Mouse (Mus musculus) embryonic facial prominence, embryonic 14.5 days (tissue): ENCODE measurements at regions not wholly inside any gene's neighbourhood (a gene's known extent, or its start where the extent isn't known, plus 50 kb on each side); places are given as distances from the start of the nearest gene placed in this dataset.

Experiments
- ATAC-seq: fragments of 200-750 bp; cut with Nextera tagmentation; 2 replicates; pipeline ENCODE4 v1.8.0; 2017; ENCODE audit warnings: low read depth, moderate number of reproducible peaks, moderate TSS enrichment
- DNase-seq: peaks from one replicate; pipeline ENCODE4 v3.0.0-alpha.2; 2015; ENCODE audit warnings: low spot score
- H3K27ac ChIP-seq: fragments of 300-500 bp; sonication (generic); replicated peaks from 2 replicates; pipeline ENCODE4 v1.5.1; 2014; ENCODE audit warnings: low read depth, mild to moderate bottlenecking, low read length, moderate library complexity
- H3K27me3 ChIP-seq: fragments of 300-500 bp; sonication (generic); replicated peaks from 2 replicates; pipeline ENCODE4 v1.6.1; 2014; ENCODE audit warnings: low read length; ENCODE audit not compliant: control insufficient read depth, insufficient read depth
- H3K36me3 ChIP-seq: fragments of 300-500 bp; sonication (generic); 2 replicates; pipeline ENCODE4 v1.6.1; 2014; ENCODE audit warnings: low read length, mixed read lengths; ENCODE audit not compliant: control insufficient read depth, insufficient read depth
- H3K4me1 ChIP-seq: fragments of 300-500 bp; sonication (generic); 2 replicates; pipeline ENCODE4 v1.6.1; 2014; ENCODE audit warnings: antibody characterized with exemption, low read length; ENCODE audit not compliant: control insufficient read depth, insufficient read depth
- H3K4me2 ChIP-seq: fragments of 300-500 bp; sonication (generic); 2 replicates; pipeline ENCODE4 v1.6.1; 2014; ENCODE audit warnings: low read depth, mild to moderate bottlenecking, low read length, moderate library complexity, mixed read lengths
- H3K4me3 ChIP-seq: fragments of 300-500 bp; sonication (generic); 2 replicates; pipeline ENCODE4 v1.5.1; 2014; ENCODE audit warnings: low read depth, mild to moderate bottlenecking, low read length
- H3K9ac ChIP-seq: fragments of 300-500 bp; sonication (generic); 2 replicates; pipeline ENCODE4 v1.6.1; 2014; ENCODE audit warnings: low read depth, mild to moderate bottlenecking, low read length, moderate library complexity, mixed read lengths
- H3K9me3 ChIP-seq: fragments of 300-500 bp; sonication (generic); 2 replicates; pipeline ENCODE4 v1.6.1; 2016; ENCODE audit warnings: low read length; ENCODE audit not compliant: control insufficient read depth
- WGBS: fragments of 180-500 bp; shearing (Covaris S2); extraction: QIAGEN DNeasy Blood & Tissue Kit; methylation state at CpG from one replicate; pipeline ENCODE4 v1.1.7; 2014; 5-methylcytosine and 5-hydroxymethylcytosine counted together

- DNase-seq (no peak), ATAC-seq (no peak)
- H3K27ac ChIP-seq: no peak overlapping the region
- H3K27me3 ChIP-seq: no peaks in the 10 kb centered on the region
- no peaks in the 10 kb centered on the region for H3K9me3 ChIP-seq
- H3K4me2 ChIP-seq: no peak overlapping the region
- H3K9ac ChIP-seq: no peak overlapping the region
- no peaks in the 10 kb centered on the region for H3K4me1 ChIP-seq
- no peak overlapping the region for H3K4me3 ChIP-seq
- WGBS: 75% methylated on average over 10 of the region's 10 CpGs
- H3K36me3 ChIP-seq: no peaks in the 10 kb centered on the region
Observed at GRCm38 (mm10) chr3:104571935-104572631, 60.4 kb upstream of the Lrig2 start.

GRCm38 (mm10) chr3:104565423-104566230 is 53.9 kb upstream of the Lrig2 start:
- no peak for DNase-seq
- Histone ChIP-seq H3K36me3 (no peaks in the 10 kb centered on the region), H3K27ac (no peak overlapping the region), H3K4me2 (peak overlapping the region; percentile 0; the same call in 1 of the 2 replicates), H3K4me1 (peaks cover 13% of the 10 kb centered on the region), H3K9me3 (no peaks in the 10 kb centered on the region), H3K27me3 (no peaks in the 10 kb centered on the region), H3K9ac (no peak overlapping the region), H3K4me3 (no peak overlapping the region)
- ATAC-seq: no peak
- 27% methylated on average over 13 of the region's 13 CpGs for whole genome bisulfite sequencing

GRCm38 (mm10) chr3:104564857-104565256 is 53.1 kb upstream of the Lrig2 start:
- no peak for DNase-seq
- ATAC-seq: no peak
- H3K4me2 ChIP-seq: no peak overlapping the region
- peaks cover 13% of the 10 kb centered on the region for H3K4me1 ChIP-seq
- no peaks in the 10 kb centered on the region for H3K36me3 ChIP-seq
- no peak overlapping the region for H3K4me3 ChIP-seq
- no peak overlapping the region for H3K27ac ChIP-seq
- no peak overlapping the region for H3K9ac ChIP-seq
- 36% methylated on average over 2 of the region's 2 CpGs for WGBS
- no peaks in the 10 kb centered on the region for H3K9me3 ChIP-seq
- no peaks in the 10 kb centered on the region for H3K27me3 ChIP-seq

DNA sequence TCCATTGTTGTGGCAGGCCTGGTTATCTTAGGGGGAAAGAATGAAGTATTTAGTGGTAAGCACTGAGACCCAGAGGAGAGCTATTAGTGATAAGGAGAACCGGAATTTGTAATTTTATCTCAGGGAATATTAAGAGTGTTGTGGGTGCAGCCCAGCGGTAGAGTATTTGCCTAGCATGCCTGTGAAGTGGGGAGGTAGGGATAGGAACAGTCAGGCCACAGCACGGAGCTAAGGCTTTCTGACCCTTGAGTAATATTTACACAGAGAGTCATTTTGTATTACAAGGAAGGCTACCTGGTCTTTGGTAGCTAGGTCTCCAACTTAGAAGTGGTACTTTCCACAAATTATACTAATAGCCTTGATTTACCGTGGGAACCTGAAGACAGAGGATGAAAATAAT is 49.8 kb upstream of the Lrig2 start:
- DNase-seq: no peak
- 42% methylated on average over 4 of the region's 4 CpGs for WGBS
- no peak for ATAC-seq
- Histone ChIP-seq H3K36me3 (no peaks in the 10 kb centered on the region), H3K27me3 (no peaks in the 10 kb centered on the region), H3K9me3 (no peaks in the 10 kb centered on the region), H3K4me2 (no peak overlapping the region), H3K4me3 (no peak overlapping the region), H3K4me1 (peaks cover 13% of the 10 kb centered on the region), H3K27ac (no peak overlapping the region), H3K9ac (no peak overlapping the region)
